Mouse (Mus musculus) ES-Bruce4 (cell line): ENCODE measurements around the gene Chst4.

Experiments used
- CTCF ChIP-seq: IDR thresholded peaks from one replicate; pipeline ENCODE4 v1.8.1; 2011; ENCODE audit warnings: low read depth, low read length
- EP300 ChIP-seq: IDR thresholded peaks from 2 replicates; pipeline ENCODE4 v1.6.1; 2011; ENCODE audit warnings: low read depth, low read length; ENCODE audit not compliant: insufficient read depth
- POLR2A ChIP-seq: IDR thresholded peaks from one replicate; pipeline ENCODE4 v1.8.1; 2011; ENCODE audit warnings: low read length; ENCODE audit not compliant: insufficient read depth

GRCm38 (mm10) chr8:109998066-109998465 lies 41.5 kb downstream of the Chst4 start:
- TF ChIP-seq CTCF (no peak), EP300 (no peak), POLR2A (no peak)
